Mouse (Mus musculus) stomach, embryonic 15.5 days (tissue): ENCODE results near the gene Ppfia3. TPM values are rescaled to one million over a fixed set of nuclear protein-coding genes. Genes with fewer than 3 reads are reported as not detected.
A peak's percentile ranks its signal among the peaks of the same experiment; 100 is the strongest.

Experiments used
- ATAC-seq: fragments of 200-750 bp; cut with Nextera tagmentation; 2 replicates; pipeline ENCODE4 v1.8.0; 2017; ENCODE audit warnings: low read depth, moderate number of reproducible peaks, moderate TSS enrichment; ENCODE audit not compliant: insufficient read depth, low FRiP score
- H3K27ac ChIP-seq: fragments of 300-500 bp; sonication (generic); 2 replicates; pipeline ENCODE4 v1.5.1; 2015; ENCODE audit warnings: mild to moderate bottlenecking, inconsistent platforms
- H3K27me3 ChIP-seq: fragments of 300-500 bp; sonication (generic); replicated peaks from 2 replicates; pipeline ENCODE4 v1.6.1; 2015; ENCODE audit warnings: inconsistent platforms
- H3K36me3 ChIP-seq: fragments of 300-500 bp; sonication (generic); 2 replicates; pipeline ENCODE4 v1.6.1; 2015; ENCODE audit warnings: inconsistent platforms
- H3K4me1 ChIP-seq: fragments of 300-500 bp; sonication (generic); 2 replicates; pipeline ENCODE4 v1.6.1; 2015; ENCODE audit warnings: inconsistent platforms
- H3K4me2 ChIP-seq: fragments of 300-500 bp; sonication (generic); 2 replicates; pipeline ENCODE4 v1.6.1; 2015; ENCODE audit warnings: mild to moderate bottlenecking, inconsistent platforms
- H3K4me3 ChIP-seq: fragments of 300-500 bp; sonication (generic); replicated peaks from 2 replicates; pipeline ENCODE4 v1.5.1; 2015; ENCODE audit warnings: inconsistent platforms
- H3K9ac ChIP-seq: fragments of 300-500 bp; sonication (generic); 2 replicates; pipeline ENCODE4 v1.6.1; 2015; ENCODE audit warnings: inconsistent platforms
- H3K9me3 ChIP-seq: fragments of 300-500 bp; sonication (generic); 2 replicates; pipeline ENCODE4 v1.6.1; 2016; ENCODE audit warnings: inconsistent platforms
- WGBS: fragments of 180-500 bp; shearing (Covaris S2); methylation state at CpG from one replicate; pipeline ENCODE4 v1.1.7; 2015; 5-methylcytosine and 5-hydroxymethylcytosine counted together
- polyA plus RNA-seq: library from polyadenylated mRNA; unstranded; fragments of >200 nt; fragmentation: Nextera tagmentation; extraction: Ambion mirVana; gene quantifications from 2 replicates; pipeline ENCODE4 v1.2.1, GENCODE M21; 2015

The Ppfia3 gene
- polyA plus RNA-seq, 1 experiment from 2014 or later = 4.8 TPM

DNA sequence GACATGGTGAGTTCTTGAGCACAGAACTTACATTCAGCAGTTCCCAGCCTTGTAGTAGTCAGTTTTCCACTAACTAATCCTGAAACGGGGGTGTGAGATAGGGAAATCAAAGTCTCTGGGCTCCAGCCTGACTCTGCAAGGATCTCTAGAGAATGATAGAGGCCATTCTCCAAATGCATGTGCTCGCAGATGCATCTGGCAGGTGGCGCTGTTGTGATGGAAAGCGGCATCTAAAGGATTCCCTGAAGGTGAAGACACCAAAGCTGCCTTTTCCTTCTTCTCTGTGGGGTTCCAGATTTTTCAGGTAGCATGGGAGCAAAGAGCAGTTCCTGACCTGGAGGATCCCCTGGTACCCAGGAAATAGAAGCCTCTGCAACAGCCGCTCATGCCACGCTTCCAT, 66.5 kb downstream of the Ppfia3 start:
- Histone ChIP-seq H3K4me3 (no peak overlapping the region), H3K36me3 (peaks cover 14% of the 10 kb centered on the region; the same call in 1 of the 2 replicates), H3K9me3 (no peaks in the 10 kb centered on the region), H3K9ac (no peak overlapping the region), H3K27ac (no peak overlapping the region), H3K27me3 (no peaks in the 10 kb centered on the region), H3K4me1 (0 out of 2 replicates have a peak, but pooled peaks cover 7% of the 10 kb centered on the region), H3K4me2 (no peak overlapping the region)
- ATAC-seq = no peak
- 14% methylated on average over 6 of the region's 6 CpGs for WGBS

DNA sequence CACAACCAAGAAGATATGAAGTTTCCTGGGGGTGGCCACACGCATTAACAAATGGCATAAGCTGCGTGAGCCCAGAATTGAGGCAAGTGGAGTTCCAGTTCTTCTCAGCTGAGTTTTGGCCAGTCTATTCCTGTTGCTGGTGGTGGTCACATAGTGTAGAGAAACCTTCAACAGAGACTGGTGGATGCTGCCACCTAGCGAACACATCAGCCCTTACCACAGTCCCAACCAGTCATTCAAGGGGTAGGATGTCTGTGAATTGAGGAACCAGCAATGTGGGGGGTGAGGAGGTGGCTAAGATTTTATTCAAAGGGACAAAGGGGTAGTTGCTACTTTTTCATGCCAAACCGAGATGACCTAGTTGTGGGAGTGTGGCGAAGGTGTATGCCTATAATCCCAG, 67.1 kb downstream of the Ppfia3 start:
- Histone ChIP-seq H3K27me3 (no peaks in the 10 kb centered on the region), H3K4me2 (no peak overlapping the region), H3K4me1 (0 out of 2 replicates have a peak, but pooled peaks cover 7% of the 10 kb centered on the region), H3K9ac (no peak overlapping the region), H3K9me3 (no peaks in the 10 kb centered on the region), H3K4me3 (no peak overlapping the region), H3K36me3 (peaks cover 13% of the 10 kb centered on the region; the same call in 1 of the 2 replicates), H3K27ac (no peak overlapping the region)
- peak; percentile 81 for ATAC-seq
- 12% methylated on average over 5 of the region's 5 CpGs for WGBS

DNA sequence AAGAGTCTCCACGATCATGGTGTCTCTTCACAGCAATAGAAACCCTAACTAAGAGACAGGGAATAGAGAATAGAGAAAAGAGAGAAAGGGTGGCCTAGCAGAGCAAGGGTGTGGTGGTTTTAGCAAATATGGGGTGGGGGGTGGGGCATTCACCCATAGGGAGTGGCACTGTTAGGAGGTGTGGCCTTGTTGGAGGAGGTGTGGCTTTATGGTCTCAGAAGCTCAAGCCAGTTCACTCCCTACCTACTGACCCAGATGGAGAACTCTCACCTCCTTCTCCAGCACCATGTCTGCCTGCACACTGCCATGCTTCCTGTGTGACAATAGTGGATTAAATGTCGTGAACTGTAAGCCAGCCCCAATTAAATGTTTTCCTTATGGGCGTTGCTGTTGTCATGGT, 69.3 kb downstream of the Ppfia3 start:
- 65% methylated on average over 3 of the region's 3 CpGs for WGBS
- H3K27me3 ChIP-seq = no peaks in the 10 kb centered on the region
- no peaks in the 10 kb centered on the region for H3K9me3 ChIP-seq
- no peak overlapping the region for H3K9ac ChIP-seq
- 0 out of 2 replicates have a peak, but pooled peaks cover 7% of the 10 kb centered on the region for H3K4me1 ChIP-seq
- ATAC-seq = 0 out of 2 replicates have a peak, but pooled peaks have one; percentile 23
- H3K27ac ChIP-seq = no peak overlapping the region
- no peaks in the 10 kb centered on the region for H3K36me3 ChIP-seq
- H3K4me3 ChIP-seq = no peak overlapping the region
- no peak overlapping the region for H3K4me2 ChIP-seq

DNA sequence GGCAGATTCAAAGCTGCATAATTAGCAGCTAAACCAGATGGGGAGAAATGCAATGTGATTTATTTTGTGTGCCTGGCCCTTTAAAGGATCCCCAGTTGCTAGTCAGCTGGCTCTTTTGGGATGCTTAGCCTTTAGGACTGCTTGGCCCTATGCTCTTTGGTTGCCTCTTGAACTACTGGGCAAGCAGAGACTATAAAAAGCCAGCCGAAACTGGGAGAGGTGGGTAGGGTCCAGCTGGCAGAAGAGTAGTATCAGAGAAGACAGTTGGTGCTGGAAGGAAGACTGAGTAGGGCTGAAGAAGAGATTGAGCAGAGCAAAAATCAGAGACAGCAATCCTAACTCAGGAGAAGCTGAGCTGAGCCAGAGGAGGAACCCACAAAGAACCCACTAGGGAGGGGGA, 70.2 kb downstream of the Ppfia3 start:
- Histone ChIP-seq H3K36me3 (no peaks in the 10 kb centered on the region), H3K27me3 (no peaks in the 10 kb centered on the region), H3K4me1 (0 out of 2 replicates have a peak, but pooled peaks cover 7% of the 10 kb centered on the region), H3K9ac (no peak overlapping the region), H3K27ac (no peak overlapping the region), H3K9me3 (no peaks in the 10 kb centered on the region), H3K4me3 (no peak overlapping the region), H3K4me2 (no peak overlapping the region)
- ATAC-seq = no peak
- 86% methylated on average over 1 of the region's 1 CpGs for WGBS

Other genes with a start within 250 kb of the Ppfia3 start
- 1,420 and 1,462 TPM in 2 replicates for gene Rps11, start 242.6 kb downstream of the Ppfia3 start, polyA plus RNA-seq
- gene Rpl13a, start 238.3 kb downstream of the Ppfia3 start, polyA plus RNA-seq = 1,296 and 1,308 TPM in 2 replicates
- gene Gm45713, start 230.8 kb downstream of the Ppfia3 start, polyA plus RNA-seq = 0.42 TPM in 1 of 2 replicates, not detected in the other
- 2.2 and 2.5 TPM in 2 replicates for gene Flt3l, start 230.6 kb downstream of the Ppfia3 start, polyA plus RNA-seq
- 80.3 and 90.0 TPM in 2 replicates for gene Pih1d1, start 212.7 kb downstream of the Ppfia3 start, polyA plus RNA-seq
- gene Aldh16a1, start 212.4 kb downstream of the Ppfia3 start, polyA plus RNA-seq = 49.3 and 58.7 TPM in 2 replicates
- gene Slc17a7, start 203.1 kb downstream of the Ppfia3 start, polyA plus RNA-seq = 0.13 TPM in 1 of 2 replicates, not detected in the other
- gene Gfy, start 187.4 kb downstream of the Ppfia3 start, polyA plus RNA-seq = not detected in 2 replicates
- gene Pth2, start 186.0 kb downstream of the Ppfia3 start, polyA plus RNA-seq = not detected in 2 replicates
- gene Ccdc155, start 162.1 kb downstream of the Ppfia3 start, polyA plus RNA-seq = 0.55 and 0.64 TPM in 2 replicates
- 1.1 and 1.4 TPM in 2 replicates for gene Dkkl1, start 154.9 kb downstream of the Ppfia3 start, polyA plus RNA-seq
- gene Tead2, start 151.3 kb downstream of the Ppfia3 start, polyA plus RNA-seq = 123 and 141 TPM in 2 replicates
- 4.2 and 7.1 TPM in 2 replicates for gene Cd37, start 127.9 kb downstream of the Ppfia3 start, polyA plus RNA-seq
- gene Slc6a16, start 125.9 kb downstream of the Ppfia3 start, polyA plus RNA-seq = not detected in 2 replicates
- gene Slc6a21, start 89.5 kb downstream of the Ppfia3 start, polyA plus RNA-seq = not detected in 2 replicates
- gene Trpm4, start 33.2 kb downstream of the Ppfia3 start, polyA plus RNA-seq = 23.9 and 26.9 TPM in 2 replicates
- gene Hrc, start 31.7 kb downstream of the Ppfia3 start, polyA plus RNA-seq = 1.4 and 1.5 TPM in 2 replicates
- gene Lin7b, start 3.6 kb upstream of the Ppfia3 start, polyA plus RNA-seq = 3.5 and 4.0 TPM in 2 replicates
- gene Snrnp70, start 28.7 kb upstream of the Ppfia3 start, polyA plus RNA-seq = 225 and 247 TPM in 2 replicates
- 0.08 TPM in 1 of 2 replicates, not detected in the other for gene Kcna7, start 38.6 kb upstream of the Ppfia3 start, polyA plus RNA-seq
- 2.6 and 2.7 TPM in 2 replicates for gene Ntf5, start 46.7 kb upstream of the Ppfia3 start, polyA plus RNA-seq
- gene Lhb, start 53.8 kb upstream of the Ppfia3 start, polyA plus RNA-seq = 0.62 TPM in 1 of 2 replicates, not detected in the other
- gene Gys1, start 67.8 kb upstream of the Ppfia3 start, polyA plus RNA-seq = 34.3 and 37.7 TPM in 2 replicates
- gene Ruvbl2, start 71.1 kb upstream of the Ppfia3 start, polyA plus RNA-seq = 127 and 139 TPM in 2 replicates
- gene Ftl1, start 92.9 kb upstream of the Ppfia3 start, polyA plus RNA-seq = 4,747 and 4,817 TPM in 2 replicates
- 157 and 168 TPM in 2 replicates for gene Bax, start 99.9 kb upstream of the Ppfia3 start, polyA plus RNA-seq
- 1.4 and 1.8 TPM in 2 replicates for gene Tulp2, start 114.9 kb upstream of the Ppfia3 start, polyA plus RNA-seq
- not detected in 2 replicates for gene Gm45808, start 119.8 kb upstream of the Ppfia3 start, polyA plus RNA-seq
- 3.5 and 3.7 TPM in 2 replicates for gene Dhdh, start 121.8 kb upstream of the Ppfia3 start, polyA plus RNA-seq
- gene Nucb1, start 143.4 kb upstream of the Ppfia3 start, polyA plus RNA-seq = 214 and 230 TPM in 2 replicates
- 21.1 and 36.1 TPM in 2 replicates for gene Ppp1r15a, start 159.2 kb upstream of the Ppfia3 start, polyA plus RNA-seq
- gene Plekha4, start 159.3 kb upstream of the Ppfia3 start, polyA plus RNA-seq = 2.9 TPM in 2 replicates
- 2.2 and 3.9 TPM in 2 replicates for gene Hsd17b14, start 187.9 kb upstream of the Ppfia3 start, polyA plus RNA-seq
- gene Bcat2, start 203.1 kb upstream of the Ppfia3 start, polyA plus RNA-seq = 78.8 and 87.1 TPM in 2 replicates
- gene Fgf21, start 248.5 kb upstream of the Ppfia3 start, polyA plus RNA-seq = 0.18 and 0.41 TPM in 2 replicates